Mouse (Mus musculus) left cerebral cortex, postnatal 10 days (tissue): Measurements from ENCODE around the gene Hykk. TPM values are rescaled to one million over a fixed set of nuclear protein-coding genes. Genes with fewer than 3 reads are reported as not detected.

Source experiments
- DNase-seq, 2 experiments: peaks; one replicate each; pipeline ENCODE4 v3.0.0; 2021 to 2022; ENCODE audit warnings: low spot score in 2 of 2, mixed read lengths in 1 of 2; ENCODE audit errors: extremely low spot score in 1 of 2
- intact Hi-C: fragments of 180-260 bp; cut with DNase I; formaldehyde crosslinking; loops from one replicate; pipeline ENCODE4 v1.15.1; 2025
- total RNA-seq, 2 experiments: library from RNA; stranded (reverse); gene quantifications; 2 replicates each; pipeline ENCODE4 v1.2.3; 2021

Hykk gene
- total RNA-seq, 2 experiments from 2014 or later, result 1.4 to 1.6 TPM

GRCm38 (mm10) chr9:54961059-54961458 lies 44.0 kb downstream of the Hykk start:
- intact Hi-C loops, result no loop called here
- no peak for DNase-seq

- DNase-seq, result no peak
- intact Hi-C loops, result no loop called here
Observed at GRCm38 (mm10) chr9:54963669-54964068, 46.6 kb downstream of the Hykk start.

GRCm38 (mm10) chr9:54969972-54970637 lies 53.0 kb downstream of the Hykk start:
- no peak for DNase-seq
- intact Hi-C loops, result no loop called here

- no peak for DNase-seq
- intact Hi-C loops, result no loop called here
Observed at GRCm38 (mm10) chr9:54980674-54981073, 63.6 kb downstream of the Hykk start, which contains the start of gene Chrna5. TSS of gene Chrna5 (plus strand) at chr9:54980880.

GRCm38 (mm10) chr9:54981291-54982191 lies 64.5 kb downstream of the Hykk start:
- intact Hi-C loops, result no loop called here
- DNase-seq, result peak in 1 of 2 experiments; percentile 39

- intact Hi-C loops, result no loop called here
- no peak for DNase-seq
Observed at GRCm38 (mm10) chr9:54982401-54982800, 65.3 kb downstream of the Hykk start.

- intact Hi-C loops, result no loop called here
Observed at GRCm38 (mm10) chr9:54990362-54990761, 73.3 kb downstream of the Hykk start.

GRCm38 (mm10) chr9:54994381-54994780 lies 77.3 kb downstream of the Hykk start:
- no peak for DNase-seq
- intact Hi-C loops, result no loop called here

More at GRCm38 (mm10) chr9:54990362-54990761, 73.3 kb downstream of the Hykk start:
- DNase-seq, result no peak

- no peak for DNase-seq
- intact Hi-C loops, result no loop called here
Observed at GRCm38 (mm10) chr9:54995645-54996044, 78.6 kb downstream of the Hykk start.

Other genes with a start within 250 kb of the Hykk start
- gene Dnaja4, start 218.4 kb upstream of the Hykk start, total RNA-seq, result 10 to 100 TPM; 13.6 to 14.4 TPM
- 10 to 100 TPM; 52.5 to 54.1 TPM for gene Wdr61, start 182.8 kb upstream of the Hykk start, total RNA-seq
- gene Crabp1, start 152.5 kb upstream of the Hykk start, total RNA-seq, result 1 to 10 TPM; 2.6 to 9.5 TPM
- 10 to 100 TPM; 72.2 to 72.6 TPM for gene Ireb2, start 53.5 kb upstream of the Hykk start, total RNA-seq
- 100 to 1,000 TPM; 146 to 151 TPM for gene Psma4, start 33.5 kb downstream of the Hykk start, total RNA-seq
- gene AY074887, start 33.7 kb downstream of the Hykk start, total RNA-seq, result not detected
- 1 to 10 TPM; 5.3 TPM for gene Chrna5, start 63.6 kb downstream of the Hykk start, total RNA-seq
- 1 to 10 TPM; 3.2 to 3.7 TPM for gene Chrna3, start 109.3 kb downstream of the Hykk start, total RNA-seq
- under 1 TPM in 1 of 2 experiments, not detected in 1; 0.15 TPM for gene Chrnb4, start 131.5 kb downstream of the Hykk start, total RNA-seq
- 10 to 100 TPM; 45.5 to 47.8 TPM for gene Ube2q2, start 231.6 kb downstream of the Hykk start, total RNA-seq